Mouse (Mus musculus): Measurements from ENCODE around the gene Carns1. TPM values are rescaled to one million over a fixed set of nuclear protein-coding genes. Genes with fewer than 3 reads are reported as not detected.

Gene Carns1
- total RNA-seq (2015; ENCODE audit: low replicate concordance) (0.72 and 2.5 TPM in 2 replicates), total RNA-seq (2017; ENCODE audit: low replicate concordance) (0.13 and 1.5 TPM in 2 replicates)

- ATAC-seq (replicated peaks; ENCODE audit: low FRiP score, poor library complexity, severe bottlenecking) = no peak
These were observed at the start of gene Carns1 for GRCm38 (mm10) chr19:4175368-4175947. Gene Carns1 (minus strand): TSS chr19:4175479.

- no peak for ATAC-seq (replicated peaks; ENCODE audit: low FRiP score, poor library complexity, severe bottlenecking)
These were observed 46.9 kb upstream of the Carns1 start for GRCm38 (mm10) chr19:4222165-4222564.

GRCm38 (mm10) chr19:4220957-4221743 is 45.9 kb upstream of the Carns1 start:
- ATAC-seq (replicated peaks; ENCODE audit: low FRiP score, poor library complexity, severe bottlenecking) = no peak

- no peak for ATAC-seq (replicated peaks; ENCODE audit: low FRiP score, poor library complexity, severe bottlenecking)
These were observed 45.1 kb upstream of the Carns1 start for GRCm38 (mm10) chr19:4220416-4220815.

GRCm38 (mm10) chr19:4219943-4220342 is 44.7 kb upstream of the Carns1 start:
- ATAC-seq (replicated peaks; ENCODE audit: low FRiP score, poor library complexity, severe bottlenecking) = no peak

GRCm38 (mm10) chr19:4218784-4219183 is 43.5 kb upstream of the Carns1 start:
- no peak for ATAC-seq (replicated peaks; ENCODE audit: low FRiP score, poor library complexity, severe bottlenecking)

GRCm38 (mm10) chr19:4218293-4218692 is 43.0 kb upstream of the Carns1 start:
- ATAC-seq (replicated peaks; ENCODE audit: low FRiP score, poor library complexity, severe bottlenecking) = no peak

GRCm38 (mm10) chr19:4217855-4218254 is 42.6 kb upstream of the Carns1 start:
- ATAC-seq (replicated peaks; ENCODE audit: low FRiP score, poor library complexity, severe bottlenecking) = no peak

- ATAC-seq (replicated peaks; ENCODE audit: low FRiP score, poor library complexity, severe bottlenecking) = no peak
These were observed 41.9 kb upstream of the Carns1 start for GRCm38 (mm10) chr19:4217140-4217539.

- ATAC-seq (replicated peaks; ENCODE audit: low FRiP score, poor library complexity, severe bottlenecking) = no peak
These were observed 40.9 kb upstream of the Carns1 start for GRCm38 (mm10) chr19:4216041-4216685.

GRCm38 (mm10) chr19:4215451-4215840 is 40.2 kb upstream of the Carns1 start:
- ATAC-seq (replicated peaks; ENCODE audit: low FRiP score, poor library complexity, severe bottlenecking) = no peak

GRCm38 (mm10) chr19:4214771-4215450 is 39.6 kb upstream of the Carns1 start:
- no peak for ATAC-seq (replicated peaks; ENCODE audit: low FRiP score, poor library complexity, severe bottlenecking)

- no peak for ATAC-seq (replicated peaks; ENCODE audit: low FRiP score, poor library complexity, severe bottlenecking)
These were observed 38.9 kb upstream of the Carns1 start, which contains the start of the genes Clcf1 and AC109138.7 for GRCm38 (mm10) chr19:4214071-4214770. Gene Clcf1 (plus strand): TSS chr19:4214238. Gene AC109138.7 (plus strand): TSS chr19:4214357.

- no peak for ATAC-seq (replicated peaks; ENCODE audit: low FRiP score, poor library complexity, severe bottlenecking)
These were observed 38.3 kb upstream of the Carns1 start for GRCm38 (mm10) chr19:4213524-4213974.

GRCm38 (mm10) chr19:4211891-4212588 is 36.8 kb upstream of the Carns1 start:
- ATAC-seq (replicated peaks; ENCODE audit: low FRiP score, poor library complexity, severe bottlenecking) = no peak

- no peak for ATAC-seq (replicated peaks; ENCODE audit: low FRiP score, poor library complexity, severe bottlenecking)
These were observed 33.3 kb upstream of the Carns1 start for GRCm38 (mm10) chr19:4208563-4208962.

GRCm38 (mm10) chr19:4206971-4207370 is 31.7 kb upstream of the Carns1 start:
- peak; percentile 74 for ATAC-seq (replicated peaks; ENCODE audit: low FRiP score, poor library complexity, severe bottlenecking)

- no peak for ATAC-seq (replicated peaks; ENCODE audit: low FRiP score, poor library complexity, severe bottlenecking)
These were observed 29.6 kb upstream of the Carns1 start for GRCm38 (mm10) chr19:4204889-4205288.
